Mouse (Mus musculus): ENCODE measurements around the gene Vamp4.

GRCm38 (mm10) chr1:162564992-162565391 lies 5.3 kb upstream of the Vamp4 start:
- TF ChIP-seq GATA2 (IDR thresholded peaks at IDR 0.05; ENCODE audit: borderline replicate concordance, low read depth, low read length), result no peak
- TF ChIP-seq GATA1 (IDR thresholded peaks at IDR 0.05; ENCODE audit: borderline replicate concordance, low read length), result no peak
